Mouse (Mus musculus) CH12.LX (cell line): ENCODE measurements around the gene Osbp2. TPM values are rescaled to one million over a fixed set of nuclear protein-coding genes. Genes with fewer than 3 reads are reported as not detected.

Experiments used
- DNase-seq: peaks from one replicate; pipeline ENCODE4 v3.0.0-alpha.2; 2013; ENCODE audit errors: extremely low read depth
- H3K27ac ChIP-seq: 2 replicates; pipeline ENCODE4 v1.5.1; 2012; ENCODE audit warnings: low read depth, mild to moderate bottlenecking, control low read depth, moderate library complexity; ENCODE audit not compliant: insufficient read depth
- H3K27me3 ChIP-seq: replicated peaks from 2 replicates; pipeline ENCODE3; 2012; ENCODE audit warnings: inconsistent platforms
- H3K36me3 ChIP-seq, 2 experiments: replicated peaks in 1 of 2; 2 replicates each; pipeline versions ENCODE3 to v1.6.1; 2012; ENCODE audit warnings: inconsistent platforms in 1 of 2, low read length in 1 of 2, mild to moderate bottlenecking in 1 of 2, mixed read lengths in 1 of 2, moderate library complexity in 1 of 2; ENCODE audit not compliant: control insufficient read depth in 1 of 2, insufficient read depth in 1 of 2
- H3K4me1 ChIP-seq, 2 experiments: 2 replicates each; pipeline ENCODE4 v1.6.1; 2012; ENCODE audit warnings: inconsistent platforms in 1 of 2, moderate library complexity in 1 of 2; ENCODE audit not compliant: insufficient read depth in 2 of 2, control insufficient read depth in 1 of 2
- H3K4me2 ChIP-seq: 2 replicates; pipeline ENCODE4 v1.6.1; 2012; ENCODE audit warnings: low read depth, mild to moderate bottlenecking, control low read depth; ENCODE audit not compliant: poor library complexity, insufficient read depth, severe bottlenecking
- H3K4me3 ChIP-seq, 3 experiments: fragments of 150-350 bp in 1 of 3; sonication (generic) in 1 of 3; replicated peaks in 1 of 3; 2 replicates each; pipeline versions ENCODE3 to v1.5.1; 2011 to 2012; ENCODE audit warnings: low read depth in 2 of 3, low read length in 2 of 3, mild to moderate bottlenecking in 2 of 3, moderate library complexity in 2 of 3, control low read depth in 1 of 3, improper control_type of control experiment in 1 of 3, inconsistent platforms in 1 of 3, mixed read lengths in 1 of 3; ENCODE audit not compliant: poor library complexity in 1 of 3
- H3K79me2 ChIP-seq: replicated peaks from 2 replicates; pipeline ENCODE4 v1.6.1; 2012; ENCODE audit warnings: mild to moderate bottlenecking, moderate library complexity; ENCODE audit not compliant: control insufficient read depth, poor library complexity, insufficient read depth, severe bottlenecking; ENCODE audit errors: extremely low read depth
- H3K9ac ChIP-seq: 2 replicates; pipeline ENCODE4 v1.6.1; 2012; ENCODE audit warnings: low read depth, mild to moderate bottlenecking, control low read depth, moderate library complexity; ENCODE audit not compliant: insufficient read depth
- H3K9me3 ChIP-seq: replicated peaks from 2 replicates; pipeline ENCODE3; 2012; ENCODE audit warnings: low read length, inconsistent platforms, mixed read lengths
- CTCF ChIP-seq, 2 experiments: IDR thresholded peaks in 1 of 2; conservative IDR thresholded peaks in 1 of 2; 2 replicates each; pipeline ENCODE4 v1.5.1; 2011 to 2012; ENCODE audit warnings: low read depth in 2 of 2, low read length in 2 of 2, improper control_type of control experiment in 1 of 2, inconsistent platforms in 1 of 2, mild to moderate bottlenecking in 1 of 2, moderate library complexity in 1 of 2
- ELF1 ChIP-seq: IDR thresholded peaks from 2 replicates; pipeline ENCODE4 v1.6.1; 2014; ENCODE audit warnings: low read depth, mild to moderate bottlenecking, inconsistent platforms, low read length, improper control_type of control experiment
- ETS1 ChIP-seq: conservative IDR thresholded peaks from 2 replicates; pipeline ENCODE4 v1.6.1; 2012; ENCODE audit warnings: low read depth, mild to moderate bottlenecking, inconsistent platforms, low read length, improper control_type of control experiment, moderate library complexity
- GABPA ChIP-seq: IDR thresholded peaks from 2 replicates; pipeline ENCODE4 v1.6.1; 2012; ENCODE audit warnings: low read depth, low read length, improper control_type of control experiment, inconsistent platforms; ENCODE audit not compliant: insufficient replicate concordance
- IRF4 ChIP-seq: IDR thresholded peaks from 2 replicates; pipeline ENCODE4 v1.6.1; 2014; ENCODE audit warnings: low read depth, mild to moderate bottlenecking, inconsistent platforms, low read length, improper control_type of control experiment
- JUND ChIP-seq: conservative IDR thresholded peaks from 2 replicates; pipeline ENCODE4 v1.6.1; 2011; ENCODE audit warnings: low read depth, low read length, improper control_type of control experiment
- MAX ChIP-seq: IDR thresholded peaks from 2 replicates; pipeline ENCODE4 v1.6.1; 2011; ENCODE audit warnings: low read length, improper control_type of control experiment
- MEF2A ChIP-seq: IDR thresholded peaks from 2 replicates; pipeline ENCODE4 v1.6.1; 2014; ENCODE audit warnings: low read depth, mild to moderate bottlenecking, inconsistent platforms, low read length, improper control_type of control experiment, borderline replicate concordance
- NRF1 ChIP-seq: IDR thresholded peaks from 2 replicates; pipeline ENCODE4 v1.6.1; 2014; ENCODE audit warnings: low read depth, mild to moderate bottlenecking, inconsistent platforms, low read length, improper control_type of control experiment, moderate library complexity
- PAX5 ChIP-seq: IDR thresholded peaks from 2 replicates; pipeline ENCODE4 v1.6.1; 2012; ENCODE audit warnings: low read length, inconsistent platforms, mixed read lengths
- POLR2A ChIP-seq: IDR thresholded peaks from 2 replicates; pipeline ENCODE4 v1.6.1; 2011; ENCODE audit warnings: low read depth, mild to moderate bottlenecking, improper control_type of control experiment, low read length
- POLR2AphosphoS2 ChIP-seq: IDR thresholded peaks from 2 replicates; pipeline ENCODE4 v1.6.1; 2011; ENCODE audit warnings: low read depth, low read length, improper control_type of control experiment
- SIN3A ChIP-seq: IDR thresholded peaks from 2 replicates; pipeline ENCODE4 v1.6.1; 2012; ENCODE audit warnings: low read length, improper control_type of control experiment, inconsistent platforms
- TBP ChIP-seq: conservative IDR thresholded peaks from 2 replicates; pipeline ENCODE4 v1.6.1; 2011; ENCODE audit warnings: low read depth, low read length, improper control_type of control experiment
- TCF12 ChIP-seq: IDR thresholded peaks from 2 replicates; pipeline ENCODE4 v1.6.1; 2014; ENCODE audit warnings: low read depth, mild to moderate bottlenecking, inconsistent platforms, low read length, improper control_type of control experiment
- USF1 ChIP-seq: IDR thresholded peaks from 2 replicates; pipeline ENCODE4 v1.6.1; 2014; ENCODE audit warnings: low read depth, mild to moderate bottlenecking, inconsistent platforms, low read length, improper control_type of control experiment
- ZC3H11A ChIP-seq: IDR thresholded peaks from 2 replicates; pipeline ENCODE4 v1.6.1; 2012; ENCODE audit warnings: low read depth, mild to moderate bottlenecking, inconsistent platforms, low read length, improper control_type of control experiment
- ZMIZ1 ChIP-seq: IDR thresholded peaks from 2 replicates; pipeline ENCODE4 v1.6.1; 2012; ENCODE audit warnings: low read depth, mild to moderate bottlenecking, inconsistent platforms, low read length, improper control_type of control experiment
- dilution Hi-C: fragments of 300-500 bp; cut with MboI; formaldehyde crosslinking; loops from 2 replicates; pipeline ENCODE4 v1.14.3; 2020; ENCODE audit warnings: low sequenced_read_pairs; ENCODE audit not compliant: extremely low pct_unique_long_range_greater_than_20kb, extremely low pct_ligation_motif_present
- in situ Hi-C: fragments of 300-500 bp; cut with MboI; formaldehyde crosslinking; loops from 3 replicates; pipeline ENCODE4 v1.14.3; 2019; ENCODE audit warnings: low sequenced_read_pairs, low pct_ligation_motif_present, low pct_unique_long_range_greater_than_20kb, mixed read lengths
- polyA plus RNA-seq: library from polyadenylated mRNA; unstranded; fragments of >175 nt; gene quantifications from 2 replicates; pipeline ENCODE4 v1.2.1, GENCODE M21; 2012; ENCODE audit warnings: low read depth; ENCODE audit not compliant: insufficient read length
- total RNA-seq, 2 experiments: library from RNA; depleted of rRNA; stranded (reverse); fragments of 300-350 nt in 1 of 2; fragments of >200 nt in 1 of 2; gene quantifications; 2 replicates each; pipeline ENCODE4 v1.2.3; 2012 to 2014

The Osbp2 gene
- total and polyA plus RNA-seq, 3 experiments = not detected

DNA sequence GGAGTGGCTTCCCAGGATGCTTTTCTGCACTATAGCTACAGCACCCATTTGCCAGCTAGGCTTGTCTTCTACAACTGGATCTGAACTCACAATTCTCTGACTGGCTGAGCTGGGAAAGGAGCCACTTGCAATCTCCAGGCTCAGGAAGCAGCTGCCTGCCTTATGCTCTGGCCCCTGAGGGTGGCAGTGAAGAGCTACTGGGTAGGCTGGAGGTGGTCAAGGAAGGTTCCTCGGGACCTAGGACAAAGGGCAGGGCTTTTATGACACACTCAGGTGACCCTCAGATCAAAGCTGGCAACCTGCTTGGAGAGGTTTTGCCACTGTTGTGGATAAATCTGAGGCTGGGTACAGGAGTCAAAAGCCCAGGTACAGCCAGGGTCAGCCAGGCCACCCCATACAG is 61.6 kb downstream of the Osbp2 start:
- Histone ChIP-seq H3K9me3 (peaks cover 7% of the 10 kb centered on the region), H3K4me1 (no peaks in the 10 kb centered on the region), H3K4me2 (no peak overlapping the region), H3K27ac (no peak overlapping the region), H3K79me2 (no peaks in the 10 kb centered on the region), H3K36me3 (no peaks in the 10 kb centered on the region), H3K4me3 (no peak overlapping the region), H3K27me3 (peaks cover 9% of the 10 kb centered on the region), H3K9ac (no peak overlapping the region)
- in situ Hi-C loops = no loop called here
- no peak for DNase-seq
- dilution Hi-C loops = no loop called here
- TF ChIP-seq PAX5 (no peak), USF1 (no peak), TBP (no peak)

DNA sequence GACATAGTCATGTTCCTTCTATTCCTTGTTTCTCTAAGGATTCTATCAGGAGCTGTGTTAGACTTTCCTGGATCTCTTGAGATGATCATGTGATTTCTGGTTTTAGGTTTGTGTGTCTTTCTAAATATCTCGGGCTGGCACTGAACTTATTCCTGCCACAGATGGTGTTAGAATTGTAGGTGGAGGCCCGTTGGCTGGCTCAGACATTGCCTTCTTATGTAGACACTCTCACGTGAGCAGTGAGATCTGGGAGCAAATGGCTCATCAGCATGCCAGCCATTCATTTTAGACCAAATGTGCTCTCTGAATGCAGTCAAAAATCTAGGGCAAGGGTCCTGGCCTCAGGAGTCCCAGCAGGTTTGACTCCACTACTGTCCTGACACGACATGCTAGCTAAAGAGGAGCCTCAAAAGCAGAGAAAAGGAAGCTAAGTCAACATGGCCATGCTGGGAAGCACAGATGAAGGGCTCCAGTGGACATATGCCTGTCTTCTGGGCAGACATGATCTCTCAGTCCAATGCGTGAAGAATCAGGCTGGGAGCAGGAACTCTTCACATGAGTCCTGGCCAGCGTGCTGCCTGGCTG is 66.0 kb downstream of the Osbp2 start:
- Histone ChIP-seq H3K4me2 (no peak overlapping the region), H3K9me3 (peaks cover 9% of the 10 kb centered on the region), H3K79me2 (no peaks in the 10 kb centered on the region), H3K4me3 (no peak overlapping the region), H3K4me1 (no peaks in the 10 kb centered on the region), H3K36me3 (no peaks in the 10 kb centered on the region), H3K9ac (no peak overlapping the region), H3K27me3 (peaks cover 8% of the 10 kb centered on the region), H3K27ac (no peak overlapping the region)
- in situ Hi-C loops (loop anchor here (10.0 kb wide), 1 partner anchor 323 kb away; no protein-coding TSS in a partner anchor), dilution Hi-C loops (no loop called here)
- TF ChIP-seq NRF1 (no peak), JUND (no peak), SIN3A (no peak), CTCF (conservative IDR thresholded peaks at IDR 0.05 in 1 of 2, IDR thresholded peaks at IDR 0.05 in 1 of 2; ENCODE audit: low read depth in 2 of 2, low read length in 2 of 2) (no peak), MEF2A (no peak), ETS1 (no peak), TCF12 (no peak), IRF4 (no peak), ELF1 (no peak), POLR2A (no peak), ZC3H11A (no peak), POLR2AphosphoS2 (no peak), MAX (no peak), ZMIZ1 (no peak), GABPA (no peak)
- DNase-seq = no peak
